Comparison of ENCODE assay signal across 8 mouse cellular contexts in the genomic region with DNA sequence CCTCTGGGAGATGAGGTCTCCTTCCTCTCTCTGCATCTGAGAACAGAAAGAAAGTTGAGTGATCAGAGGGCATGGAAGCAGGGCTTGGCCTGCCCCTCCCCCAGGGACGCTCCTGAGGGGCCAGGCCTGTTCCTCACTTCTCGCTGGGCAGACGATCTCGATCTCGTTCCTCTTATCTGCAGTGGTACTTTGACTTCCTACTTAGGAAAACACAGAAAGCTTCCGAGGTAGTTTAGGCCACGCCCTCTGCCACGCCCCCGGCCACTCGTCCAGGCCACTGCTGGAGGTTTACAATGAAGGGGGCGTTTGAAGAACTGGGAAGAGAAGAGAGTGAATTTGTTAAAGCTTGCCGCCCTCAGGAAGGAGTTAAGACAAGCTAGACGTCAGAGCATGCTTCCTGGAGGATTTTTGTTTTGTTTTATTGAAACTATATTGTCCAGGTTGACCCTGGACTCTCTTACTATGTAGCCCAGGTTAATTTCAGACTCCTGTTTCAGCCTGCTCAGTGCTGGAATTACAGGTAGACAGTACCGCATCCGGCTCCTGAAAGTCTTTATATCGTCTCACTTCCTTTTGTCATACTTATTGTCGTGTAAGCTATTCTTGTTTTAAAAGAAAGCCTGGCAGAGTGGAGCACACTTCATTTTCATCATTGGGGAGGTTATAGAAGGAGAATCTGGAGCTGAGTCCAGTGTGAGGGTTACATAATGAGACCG. TPM values are rescaled to one million over a fixed set of nuclear protein-coding genes. Genes with fewer than 3 reads are reported as not detected.
DNase-seq lines count a peak whose midpoint lies in the region; ATAC-seq and TF ChIP-seq lines count a peak whose summit lies in the region.

No protein-coding gene starts in this region.

- 12% methylated on average over 18 of the region's 18 CpGs for WGBS in heart, embryonic 13.5 days
- WGBS in kidney, postnatal 0 days: 15% methylated on average over 18 of the region's 18 CpGs

- H3K27ac ChIP-seq in heart, embryonic 13.5 days (replicated peaks): 0 out of 2 replicates have a peak overlapping the region, but pooled peaks have one; percentile 12
- H3K27ac ChIP-seq in kidney, postnatal 0 days: no peak overlapping the region; the same call in 1 of the 2 replicates

- H3K4me3 ChIP-seq in heart, embryonic 13.5 days: peak overlapping the region; percentile 49
- 0 out of 2 replicates have a peak overlapping the region, but pooled peaks have one; percentile 13 for H3K4me3 ChIP-seq in kidney, postnatal 0 days (replicated peaks; ENCODE audit: low read depth, low read length)

- TF ChIP-seq CTCF in kidney, postnatal 0 days (IDR thresholded peaks at IDR 0.05; ENCODE audit: low read depth): no peak

- peaks cover 26% of the 10 kb centered on the region for H3K4me1 ChIP-seq in heart, embryonic 13.5 days
- peaks cover 5% of the 10 kb centered on the region for H3K4me1 ChIP-seq in kidney, postnatal 0 days (replicated peaks; ENCODE audit: insufficient read depth, low read length)

- DNase-seq in heart, adult 11 months: peak; percentile 95
- no peak for DNase-seq in heart, adult 8-10 months (ENCODE audit: low spot score)
- DNase-seq in embryo, embryonic 11.5 days (ENCODE audit: low read depth, low spot score): peak; percentile 20
- peak; percentile 75 for DNase-seq in kidney, postnatal 0 days (ENCODE audit: low spot score)
- peak; percentile 83 for DNase-seq in lung, postnatal 36 days
- peak; percentile 17 for DNase-seq in spleen, adult 12 weeks (ENCODE audit: low spot score)
- DNase-seq in cerebellum, adult 8-10 months: no peak

- H3K9me3 ChIP-seq in heart, embryonic 13.5 days: no peaks in the 10 kb centered on the region
- H3K9me3 ChIP-seq in kidney, postnatal 0 days (replicated peaks; ENCODE audit: low read length): no peaks in the 10 kb centered on the region

- ATAC-seq in heart, embryonic 13.5 days (ENCODE audit: extremely low read depth, insufficient number of reproducible peaks, low FRiP score, low TSS enrichment): no peak
- ATAC-seq in kidney, postnatal 0 days (replicated peaks; ENCODE audit: low FRiP score, low read depth): no peak; the same call in 1 of the 2 replicates

- no peaks in the 10 kb centered on the region for H3K36me3 ChIP-seq in heart, embryonic 13.5 days
- no peaks in the 10 kb centered on the region for H3K36me3 ChIP-seq in kidney, postnatal 0 days (ENCODE audit: insufficient read depth, low read length)

- peak overlapping the region; percentile 76 for H3K9ac ChIP-seq in heart, embryonic 13.5 days
- 0 out of 2 replicates have a peak overlapping the region, but pooled peaks have one; percentile 37 for H3K9ac ChIP-seq in kidney, postnatal 0 days (ENCODE audit: low read depth, low read length)

- H3K4me2 ChIP-seq in heart, embryonic 13.5 days: peak overlapping the region; percentile 72
- peak overlapping the region; percentile 54 for H3K4me2 ChIP-seq in kidney, postnatal 0 days (ENCODE audit: low read length)

- peaks cover 1% of the 10 kb centered on the region for H3K27me3 ChIP-seq in heart, embryonic 13.5 days (replicated peaks)
- H3K27me3 ChIP-seq in kidney, postnatal 0 days (ENCODE audit: insufficient read depth, low read length): no peaks in the 10 kb centered on the region

RNA-seq across cellular contexts. Expression of a gene that starts 7.4 kb away (rescaled TPM):
- 1 to 10 TPM; 3.9 to 5.5 (median 4.8) TPM for total RNA-seq in heart, adult 8-10 months (2022)
- 11.1 and 12.8 TPM in 2 replicates for polyA plus RNA-seq in heart, embryonic 13.5 days (2015; fragmentation: Nextera tagmentation; extraction: Ambion mirVana)
- polyA plus RNA-seq in kidney, postnatal 0 days (2015; fragmentation: Nextera tagmentation; extraction: Ambion mirVana): 10.7 and 12.5 TPM in 2 replicates

RNA-seq across cellular contexts. Expression of a gene that starts 7.6 kb away (rescaled TPM):
- 1 to 10 TPM; 1.2 to 2.7 (median 1.8) TPM for total RNA-seq in heart, adult 8-10 months (2022)
- polyA plus RNA-seq in heart, embryonic 13.5 days (2015; fragmentation: Nextera tagmentation; extraction: Ambion mirVana): 5.9 and 6.2 TPM in 2 replicates
- polyA plus RNA-seq in kidney, postnatal 0 days (2015; fragmentation: Nextera tagmentation; extraction: Ambion mirVana): 17.2 and 17.3 TPM in 2 replicates

RNA-seq across cellular contexts. Expression of a gene that starts 30.4 kb away (rescaled TPM):
- total RNA-seq in heart, adult 8-10 months (2022): 1 to 10 TPM; 7.4 to 9.8 (median 9.0) TPM
- polyA plus RNA-seq in heart, embryonic 13.5 days (2015; fragmentation: Nextera tagmentation; extraction: Ambion mirVana): 4.9 and 5.7 TPM in 2 replicates
- polyA plus RNA-seq in kidney, postnatal 0 days (2015; fragmentation: Nextera tagmentation; extraction: Ambion mirVana): 3.6 and 4.0 TPM in 2 replicates

RNA-seq across cellular contexts. Expression of a gene that starts 41.0 kb away (rescaled TPM):
- total RNA-seq in heart, adult 8-10 months (2022): 1 to 10 TPM in 2 of 4 experiments, under 1 TPM in 2; 0.63 to 1.3 (median 0.96) TPM
- 1.3 and 1.4 TPM in 2 replicates for polyA plus RNA-seq in heart, embryonic 13.5 days (2015; fragmentation: Nextera tagmentation; extraction: Ambion mirVana)
- 1.4 and 1.7 TPM in 2 replicates for polyA plus RNA-seq in kidney, postnatal 0 days (2015; fragmentation: Nextera tagmentation; extraction: Ambion mirVana)

RNA-seq across cellular contexts. Expression of a gene that starts 47.0 kb away (rescaled TPM):
- 10 to 100 TPM; 10.7 to 16.0 (median 11.5) TPM for total RNA-seq in heart, adult 8-10 months (2022)
- 2.3 and 2.5 TPM in 2 replicates for polyA plus RNA-seq in heart, embryonic 13.5 days (2015; fragmentation: Nextera tagmentation; extraction: Ambion mirVana)
- 1.6 and 1.9 TPM in 2 replicates for polyA plus RNA-seq in kidney, postnatal 0 days (2015; fragmentation: Nextera tagmentation; extraction: Ambion mirVana)

Comparison
In these comparisons a context has a peak if more than half of its experiments do, and no peak if none do; other contexts are left out.
1. DNase-seq: peak in heart, adult 11 months (single experiment), embryo, embryonic 11.5 days (single experiment), kidney, postnatal 0 days (single experiment), lung, postnatal 36 days (single experiment) and spleen, adult 12 weeks (single experiment); none in heart, adult 8-10 months (single experiment) and cerebellum, adult 8-10 months (single experiment).